Mouse (Mus musculus) layer of hippocampus, adult 2 months (tissue): ENCODE measurements at regions not wholly inside any gene's neighbourhood (a gene's known extent, or its start where the extent isn't known, plus 50 kb on each side); places are given as distances from the start of the nearest gene placed in this dataset.

Experiments used
- DNase-seq, 2 experiments: peaks; one replicate each; pipeline ENCODE4 v3.0.0; 2022; ENCODE audit warnings: low spot score in 2 of 2
- H3K27ac ChIP-seq: fragments of 200-600 bp; 2 replicates; pipeline ENCODE4 v1.8.1; 2022
- H3K4me3 ChIP-seq: fragments of 200-600 bp; 2 replicates; pipeline ENCODE4 v1.8.1; 2022; ENCODE audit warnings: mild to moderate bottlenecking
- CTCF ChIP-seq: fragments of 200-600 bp; conservative IDR thresholded peaks from 2 replicates; pipeline ENCODE4 v1.8.1; 2022; ENCODE audit warnings: antibody characterized with exemption, mild to moderate bottlenecking, moderate library complexity

- Histone ChIP-seq H3K4me3 (no peak overlapping the region), H3K27ac (no peak overlapping the region)
- no peak for DNase-seq
- no peak for TF ChIP-seq CTCF
Observed at GRCm38 (mm10) chr15:67408871-67409559, 908.3 kb upstream of the Lrrc6 start.

GRCm38 (mm10) chr15:67407244-67407643 is 906.5 kb upstream of the Lrrc6 start:
- TF ChIP-seq CTCF: no peak
- Histone ChIP-seq H3K27ac (no peak overlapping the region), H3K4me3 (no peak overlapping the region)
- no peak for DNase-seq

- Histone ChIP-seq H3K4me3 (no peak overlapping the region), H3K27ac (no peak overlapping the region)
- DNase-seq: no peak
- TF ChIP-seq CTCF: no peak
Observed at GRCm38 (mm10) chr15:67405523-67405922, 904.8 kb upstream of the Lrrc6 start.

- TF ChIP-seq CTCF: no peak
- no peak overlapping the region for H3K4me3 ChIP-seq
- DNase-seq: no peak
- no peak overlapping the region for H3K27ac ChIP-seq
Observed at GRCm38 (mm10) chr15:67405011-67405410, 904.3 kb upstream of the Lrrc6 start.

GRCm38 (mm10) chr15:67402310-67402709 is 901.6 kb upstream of the Lrrc6 start:
- H3K27ac ChIP-seq: no peak overlapping the region
- no peak for TF ChIP-seq CTCF
- DNase-seq: no peak
- no peak overlapping the region for H3K4me3 ChIP-seq

GRCm38 (mm10) chr15:67397269-67397668 is 896.6 kb upstream of the Lrrc6 start:
- DNase-seq: no peak
- H3K27ac ChIP-seq: no peak overlapping the region
- no peak for TF ChIP-seq CTCF
- no peak overlapping the region for H3K4me3 ChIP-seq

- no peak overlapping the region for H3K4me3 ChIP-seq
- no peak for TF ChIP-seq CTCF
- no peak for DNase-seq
- H3K27ac ChIP-seq: no peak overlapping the region
Observed at GRCm38 (mm10) chr15:67395114-67395513, 894.4 kb upstream of the Lrrc6 start.

GRCm38 (mm10) chr15:67391918-67392317 is 891.2 kb upstream of the Lrrc6 start:
- Histone ChIP-seq H3K4me3 (no peak overlapping the region), H3K27ac (no peak overlapping the region)
- no peak for DNase-seq
- no peak for TF ChIP-seq CTCF

- H3K27ac ChIP-seq: no peak overlapping the region
- DNase-seq: no peak
- H3K4me3 ChIP-seq: no peak overlapping the region
- TF ChIP-seq CTCF: no peak
Observed at GRCm38 (mm10) chr15:67388514-67388913, 887.8 kb upstream of the Lrrc6 start.

- Histone ChIP-seq H3K4me3 (no peak overlapping the region), H3K27ac (no peak overlapping the region)
- DNase-seq: no peak
- TF ChIP-seq CTCF: no peak
Observed at GRCm38 (mm10) chr15:67386896-67387295, 886.2 kb upstream of the Lrrc6 start.

- no peak for TF ChIP-seq CTCF
- H3K27ac ChIP-seq: no peak overlapping the region
- no peak overlapping the region for H3K4me3 ChIP-seq
- DNase-seq: no peak
Observed at GRCm38 (mm10) chr15:67373599-67373998, 872.9 kb upstream of the Lrrc6 start.

- H3K27ac ChIP-seq: no peak overlapping the region
- DNase-seq: no peak
- H3K4me3 ChIP-seq: no peak overlapping the region
- no peak for TF ChIP-seq CTCF
Observed at GRCm38 (mm10) chr15:67373030-67373429, 872.3 kb upstream of the Lrrc6 start.

- no peak for TF ChIP-seq CTCF
- no peak for DNase-seq
- Histone ChIP-seq H3K27ac (no peak overlapping the region), H3K4me3 (no peak overlapping the region)
Observed at GRCm38 (mm10) chr15:67364099-67364756, 863.5 kb upstream of the Lrrc6 start.

GRCm38 (mm10) chr15:67361012-67361571 is 860.4 kb upstream of the Lrrc6 start:
- Histone ChIP-seq H3K27ac (no peak overlapping the region), H3K4me3 (no peak overlapping the region)
- no peak for DNase-seq
- no peak for TF ChIP-seq CTCF
